Mouse (Mus musculus): ENCODE results near the gene Lce3d. TPM values are rescaled to one million over a fixed set of nuclear protein-coding genes. Genes with fewer than 3 reads are reported as not detected.

Lce3d gene
- total RNA-seq (2021): not detected

DNA sequence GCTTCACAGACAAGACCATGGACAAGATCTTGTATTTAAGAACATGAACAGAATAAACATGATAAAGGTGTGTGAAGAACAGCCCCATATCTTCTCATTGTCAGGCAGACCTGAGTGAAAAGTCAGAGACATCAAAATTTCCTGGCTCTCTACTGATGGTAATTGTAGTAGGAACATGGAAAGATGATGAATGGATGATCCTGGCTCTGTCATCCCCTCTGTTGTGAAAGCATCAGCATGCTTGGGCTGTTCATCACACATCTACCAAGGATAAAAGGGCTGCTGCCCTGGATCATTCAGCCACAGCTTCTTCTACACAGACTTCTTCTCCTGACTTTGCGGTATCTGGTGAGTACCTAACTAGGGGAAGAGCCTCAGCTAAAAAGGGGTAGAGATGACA lies at the start of gene Lce3d:
TSS of gene Lce3d (plus strand) at position 301 of the 400 bp plus-strand sequence.
- intact Hi-C loops (cut with DNase I): no loop called here
- no peak for DNase-seq (ENCODE audit: low spot score)

DNA sequence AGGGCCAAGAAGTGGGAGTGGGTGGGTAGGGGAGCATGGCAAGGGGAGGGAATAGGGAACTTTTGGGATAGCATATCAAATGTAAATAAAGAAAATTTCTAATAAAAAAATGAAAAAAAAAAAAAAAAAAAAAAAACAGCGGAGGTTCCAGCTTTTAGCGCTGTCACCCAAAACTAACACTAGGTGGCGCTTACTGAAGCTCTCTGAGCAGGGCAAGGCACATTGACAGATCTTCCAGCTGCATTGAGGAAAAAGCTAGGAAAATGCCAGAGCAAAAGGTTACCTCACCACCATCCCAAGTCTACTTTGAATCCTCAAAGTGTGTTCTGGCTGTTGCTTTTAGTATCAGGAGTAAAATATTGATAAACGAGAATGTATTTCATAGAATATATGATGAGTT lies 49.6 kb upstream of the Lce3d start:
- intact Hi-C loops (cut with DNase I): loop anchor here (10.0 kb wide), 1 partner anchor 117 kb away; no protein-coding TSS in a partner anchor
- DNase-seq (ENCODE audit: low spot score): no peak

DNA sequence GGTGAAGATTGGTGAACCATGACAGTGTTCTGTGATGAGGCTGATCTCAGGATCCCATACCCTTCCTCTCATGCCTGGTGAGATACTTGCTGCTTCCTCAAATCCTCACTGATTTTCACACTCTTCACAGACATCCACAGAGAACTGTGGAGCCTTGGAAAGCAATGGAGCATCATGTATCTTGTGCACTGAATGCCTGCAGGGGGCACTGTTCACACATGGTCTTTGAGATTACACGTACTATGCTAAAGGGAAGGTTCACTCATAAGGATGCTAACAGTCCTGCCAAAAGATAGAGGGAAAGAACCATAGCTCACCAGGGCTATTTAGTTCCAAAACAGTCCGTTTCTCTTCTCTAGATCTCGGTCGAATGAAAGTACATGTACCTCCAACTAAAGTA lies 36.8 kb upstream of the Lce3d start:
- no peak for DNase-seq (ENCODE audit: low spot score)
- intact Hi-C loops (cut with DNase I): no loop called here

DNA sequence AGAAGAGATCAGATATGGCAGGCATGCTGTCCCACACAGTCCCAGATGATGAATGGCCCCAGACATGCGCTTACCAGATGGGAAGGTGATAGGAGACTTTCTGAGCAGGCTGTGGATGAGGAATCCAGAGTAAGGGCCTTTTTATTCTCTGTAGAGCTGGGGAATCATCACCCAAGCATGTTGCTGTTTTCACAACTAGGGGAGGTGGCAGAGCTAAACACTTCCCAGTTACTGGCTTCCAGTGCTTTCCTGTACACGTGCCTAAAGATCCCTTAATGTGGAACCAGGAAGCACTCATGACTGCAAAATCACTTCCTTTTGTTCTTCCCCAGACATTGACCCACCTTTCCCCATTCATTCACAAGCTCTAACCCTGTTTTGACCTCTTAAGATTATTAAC lies 31.1 kb upstream of the Lce3d start, which contains the start of gene Lce3a:
TSS of gene Lce3a (minus strand) at position 101 of the 400 bp plus-strand sequence.
- DNase-seq (ENCODE audit: low spot score): no peak
- intact Hi-C loops (cut with DNase I): no loop called here

DNA sequence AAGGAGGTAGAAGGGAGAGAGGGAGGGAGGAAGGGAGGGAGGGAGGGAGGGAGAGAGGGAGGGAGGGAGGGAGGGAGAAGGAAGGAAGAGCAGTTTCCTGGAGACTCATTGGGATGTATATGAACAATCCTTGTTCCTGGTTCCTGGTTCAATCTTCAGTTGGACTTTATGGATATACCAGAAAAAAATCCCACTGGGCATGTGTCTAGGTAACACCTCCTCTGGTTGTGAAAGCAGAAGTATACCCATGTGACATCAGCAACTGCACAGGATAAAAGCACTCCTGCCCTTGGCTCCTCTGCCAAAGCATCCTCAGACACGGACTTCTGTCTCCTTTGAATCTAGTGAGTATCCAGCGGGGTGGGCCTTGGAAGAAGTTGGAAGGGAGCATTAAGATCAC lies 24.5 kb upstream of the Lce3d start, which contains the start of gene Lce3b:
TSS of gene Lce3b (plus strand) at position 301 of the 400 bp plus-strand sequence.
- intact Hi-C loops (cut with DNase I): no loop called here
- no peak for DNase-seq (ENCODE audit: low spot score)

DNA sequence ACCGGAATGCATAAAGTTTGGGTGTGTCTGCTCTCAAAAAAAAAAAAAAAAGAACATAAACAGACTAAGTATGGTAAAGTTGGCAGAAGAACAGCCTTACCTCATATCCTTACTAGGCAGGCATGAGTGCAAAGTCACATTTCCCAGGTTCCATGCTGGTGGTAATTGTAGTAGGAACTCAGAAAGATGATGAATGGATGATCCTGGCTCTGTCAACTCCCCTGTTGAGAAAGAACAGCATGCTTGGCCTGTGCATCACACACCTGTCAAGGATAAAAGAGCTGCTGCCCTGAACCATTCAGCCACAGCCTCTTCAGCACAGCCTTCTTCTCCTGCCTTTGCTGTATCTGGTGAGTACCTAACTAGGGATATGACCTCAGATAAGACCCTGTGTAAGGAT lies 13.0 kb upstream of the Lce3d start, which contains the start of gene Lce3c:
TSS of gene Lce3c (plus strand) at position 301 of the 400 bp plus-strand sequence.
- intact Hi-C loops (cut with DNase I): no loop called here
- DNase-seq (ENCODE audit: low spot score): no peak

DNA sequence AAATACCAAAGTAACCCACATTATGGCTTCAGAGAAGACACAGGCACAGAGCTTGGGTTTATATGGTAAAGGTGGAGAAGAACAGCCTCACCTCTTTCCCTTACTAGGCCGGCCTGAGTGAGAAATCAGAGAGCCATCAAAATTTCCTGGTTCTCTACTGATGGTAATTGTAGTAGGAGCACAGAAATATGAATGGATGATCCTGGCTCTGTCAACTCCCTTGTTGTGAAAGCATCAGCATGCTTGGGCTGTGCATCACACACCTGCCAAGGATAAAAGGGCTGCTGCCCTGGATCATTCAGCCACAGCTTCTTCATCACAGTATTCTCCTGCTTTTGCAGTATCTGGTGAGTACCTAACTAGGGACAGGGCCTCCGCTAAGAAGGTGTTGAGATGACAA lies 9.6 kb downstream of the Lce3d start, which contains the start of gene Lce3e:
TSS of gene Lce3e (plus strand) at position 301 of the 400 bp plus-strand sequence.
- DNase-seq (ENCODE audit: low spot score): no peak
- intact Hi-C loops (cut with DNase I): no loop called here

DNA sequence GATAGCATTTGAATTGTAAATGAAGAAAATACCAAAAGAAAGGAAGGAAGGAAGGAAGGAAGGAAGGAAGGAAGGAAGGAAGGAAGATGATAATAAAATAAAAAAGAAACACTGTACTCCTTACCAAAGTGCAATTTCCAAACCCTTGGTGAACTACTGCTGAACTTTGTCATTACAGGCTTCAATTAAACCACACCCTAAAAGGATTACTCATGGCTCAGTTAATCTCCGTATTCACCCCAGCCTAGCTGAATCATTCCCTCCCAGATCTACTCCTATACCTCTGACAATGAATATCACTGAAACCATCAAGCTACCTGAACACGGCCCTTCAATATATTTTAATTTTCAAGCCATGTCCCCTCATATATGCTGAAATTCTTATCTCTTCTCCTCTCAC lies 21.3 kb downstream of the Lce3d start:
- intact Hi-C loops (cut with DNase I): no loop called here
- no peak for DNase-seq (ENCODE audit: low spot score)

DNA sequence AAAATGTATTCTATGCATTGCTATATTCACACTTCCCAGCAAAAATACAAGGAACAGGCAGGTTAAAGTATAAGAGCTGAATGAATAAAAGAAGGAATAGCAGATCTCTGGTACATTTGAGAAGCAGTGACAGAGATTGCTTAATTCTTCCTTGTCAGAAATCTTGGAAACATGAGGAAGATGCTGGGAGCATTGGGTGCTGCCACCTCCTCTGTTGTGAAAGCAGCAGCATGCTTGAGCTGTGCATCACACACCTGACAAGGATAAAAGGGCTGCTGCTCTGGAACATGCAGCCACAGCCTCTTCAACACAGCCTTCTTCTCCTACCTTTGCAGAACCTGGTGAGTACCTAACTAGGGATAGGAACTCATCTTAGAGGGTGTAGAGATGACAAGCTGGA lies 34.7 kb downstream of the Lce3d start, which contains the start of gene Lce3f:
TSS of gene Lce3f (plus strand) at position 301 of the 400 bp plus-strand sequence.
- DNase-seq (ENCODE audit: low spot score): no peak
- intact Hi-C loops (cut with DNase I): no loop called here

DNA sequence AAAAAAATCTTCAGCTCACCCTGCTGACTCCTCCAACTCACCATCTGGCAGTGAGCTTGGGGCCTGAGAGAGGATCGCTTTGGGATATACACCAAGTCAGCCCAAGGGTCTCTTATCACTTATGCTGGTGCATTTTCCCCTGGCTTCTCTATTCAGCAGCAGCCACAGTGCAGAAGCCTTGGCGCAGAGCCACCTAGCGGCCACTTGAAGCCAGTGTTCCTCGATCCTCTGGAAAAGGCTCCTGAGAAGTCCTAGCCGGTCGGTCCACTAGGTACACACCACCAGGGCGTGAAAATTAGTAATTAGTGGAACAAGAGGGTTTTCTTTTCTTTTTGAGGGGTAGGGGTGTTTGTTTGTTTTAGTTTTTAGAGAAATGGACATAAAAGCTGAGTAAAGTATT lies 41.5 kb downstream of the Lce3d start:
- peak; percentile 2 for DNase-seq (ENCODE audit: low spot score)
- intact Hi-C loops (cut with DNase I): no loop called here

DNA sequence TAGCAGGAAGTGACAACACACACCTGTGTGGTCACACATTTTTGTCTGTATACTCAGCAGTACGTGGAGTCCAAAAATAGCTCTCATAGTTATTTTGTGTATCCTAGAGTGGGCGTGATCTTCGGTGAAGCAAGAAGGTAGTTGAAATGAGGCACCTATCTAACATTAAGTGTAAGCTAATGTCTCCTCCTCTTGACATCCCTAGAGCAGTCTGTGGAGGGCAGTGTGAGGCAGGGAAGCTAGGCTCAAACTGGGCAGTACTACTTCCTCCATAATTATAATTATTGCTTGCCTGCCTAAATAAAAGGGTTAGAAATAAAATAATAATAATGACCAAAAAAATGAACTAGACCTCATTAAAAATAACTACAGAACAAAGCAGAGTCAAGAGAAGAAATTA lies 43.4 kb downstream of the Lce3d start:
- intact Hi-C loops (cut with DNase I): no loop called here
- DNase-seq (ENCODE audit: low spot score): no peak

DNA sequence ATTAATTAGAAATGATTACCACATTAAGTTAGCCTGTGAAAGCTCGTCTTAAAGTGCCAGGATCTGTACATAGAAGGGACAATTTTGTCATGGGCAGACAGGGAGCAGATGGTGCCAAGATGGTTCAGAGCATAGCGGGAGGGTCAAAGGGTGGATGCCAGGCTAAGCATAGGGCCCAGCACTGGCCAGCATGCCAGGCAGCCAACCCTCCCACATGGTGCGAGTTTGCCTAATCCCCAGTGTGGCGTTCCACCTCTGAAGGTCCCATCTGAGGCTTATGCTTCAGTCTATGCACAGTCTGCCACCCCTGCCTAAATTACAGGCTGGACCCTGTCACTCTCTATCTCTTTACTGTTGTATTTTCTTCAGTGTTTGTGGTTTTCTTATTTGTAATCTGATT lies 45.7 kb downstream of the Lce3d start:
- intact Hi-C loops (cut with DNase I): no loop called here
- no peak for DNase-seq (ENCODE audit: low spot score)

Other genes starting within 250 kb of the Lce3d start
- not detected for gene Lce1e, start 248.3 kb upstream of the Lce3d start, total RNA-seq (2021)
- gene Lce1f, start 237.0 kb upstream of the Lce3d start, total RNA-seq (2021): not detected
- not detected for gene Gm38119, start 218.3 kb upstream of the Lce3d start, total RNA-seq (2021)
- not detected for gene Lce1g, start 205.1 kb upstream of the Lce3d start, total RNA-seq (2021)
- gene Lce1h, start 192.3 kb upstream of the Lce3d start, total RNA-seq (2021): not detected
- not detected for gene Lce1i, start 178.5 kb upstream of the Lce3d start, total RNA-seq (2021)
- gene Lce1j, start 166.9 kb upstream of the Lce3d start, total RNA-seq (2021): not detected
- not detected for gene Lce1k, start 149.5 kb upstream of the Lce3d start, total RNA-seq (2021)
- not detected for gene Kprp, start 130.1 kb upstream of the Lce3d start, total RNA-seq (2021)
- gene Lce1l, start 106.1 kb upstream of the Lce3d start, total RNA-seq (2021): not detected
- gene 2310050C09Rik, start 87.2 kb upstream of the Lce3d start, total RNA-seq (2021): not detected
- not detected for gene Lce3a, start 31.2 kb upstream of the Lce3d start, total RNA-seq (2021)
- not detected for gene Lce3b, start 24.4 kb upstream of the Lce3d start, total RNA-seq (2021)
- not detected for gene Lce3c, start 12.9 kb upstream of the Lce3d start, total RNA-seq (2021)
- not detected for gene Lce3e, start 9.7 kb downstream of the Lce3d start, total RNA-seq (2021)
- gene Lce3f, start 34.8 kb downstream of the Lce3d start, total RNA-seq (2021): not detected
- gene Crct1, start 58.3 kb downstream of the Lce3d start, total RNA-seq (2021): not detected
- not detected for gene Lce1m, start 61.7 kb downstream of the Lce3d start, total RNA-seq (2021)
- gene Gm4858, start 111.4 kb downstream of the Lce3d start, total RNA-seq (2021): not detected
- gene Crnn, start 187.4 kb downstream of the Lce3d start, total RNA-seq (2021): not detected
- not detected for gene Flg2, start 239.9 kb downstream of the Lce3d start, total RNA-seq (2021)

All from heart, postnatal 25 days (tissue).